Mouse (Mus musculus): ENCODE results near the gene Zg16.
"Not testable (repeated sequence)": the region's sequence is repeated elsewhere in the genome, so short reads cannot be mapped to it uniquely, and the experiment has no call there.

Zg16 gene

GRCm38 (mm10) chr7:127087278-127088010 lies at the start of gene Zg16:
Zg16 (minus strand) TSS chr7:127087328.
- DNase-seq (ENCODE audit: low read depth, low spot score): not testable (repeated sequence)

- no peak for DNase-seq (ENCODE audit: low read depth, low spot score)
Measured at GRCm38 (mm10) chr7:127136181-127137071, 49.3 kb upstream of the Zg16 start.

GRCm38 (mm10) chr7:127134821-127135447 lies 47.8 kb upstream of the Zg16 start:
- no peak for DNase-seq (ENCODE audit: low read depth, low spot score)

GRCm38 (mm10) chr7:127133125-127133524 lies 46.0 kb upstream of the Zg16 start:
- no peak for DNase-seq (ENCODE audit: low read depth, low spot score)

- DNase-seq (ENCODE audit: low read depth, low spot score): no peak
Measured at GRCm38 (mm10) chr7:127129638-127130037, 42.5 kb upstream of the Zg16 start.

- DNase-seq (ENCODE audit: low read depth, low spot score): no peak
Measured at GRCm38 (mm10) chr7:127121911-127122270, 34.8 kb upstream of the Zg16 start, which contains the start of gene Qprt. Qprt (minus strand) TSS chr7:127122226.

- no peak for DNase-seq (ENCODE audit: low read depth, low spot score)
Measured at GRCm38 (mm10) chr7:127121061-127121910, 34.2 kb upstream of the Zg16 start.

- no peak for DNase-seq (ENCODE audit: low read depth, low spot score)
Measured at GRCm38 (mm10) chr7:127118671-127119445, 31.7 kb upstream of the Zg16 start.

- DNase-seq (ENCODE audit: low read depth, low spot score): peak; percentile 28
Measured at GRCm38 (mm10) chr7:127117948-127118347, 30.8 kb upstream of the Zg16 start.

- no peak for DNase-seq (ENCODE audit: low read depth, low spot score)
Measured at GRCm38 (mm10) chr7:127116331-127116935, 29.3 kb upstream of the Zg16 start.

- DNase-seq (ENCODE audit: low read depth, low spot score): no peak
Measured at GRCm38 (mm10) chr7:127114920-127115319, 27.8 kb upstream of the Zg16 start.

GRCm38 (mm10) chr7:127113614-127114259 lies 26.6 kb upstream of the Zg16 start:
- no peak for DNase-seq (ENCODE audit: low read depth, low spot score)

GRCm38 (mm10) chr7:127112921-127113597 lies 25.9 kb upstream of the Zg16 start:
- no peak for DNase-seq (ENCODE audit: low read depth, low spot score)

GRCm38 (mm10) chr7:127112251-127112841 lies 25.2 kb upstream of the Zg16 start:
- DNase-seq (ENCODE audit: low read depth, low spot score): no peak

GRCm38 (mm10) chr7:127111461-127111860 lies 24.3 kb upstream of the Zg16 start:
- no peak for DNase-seq (ENCODE audit: low read depth, low spot score)

- DNase-seq (ENCODE audit: low read depth, low spot score): peak; percentile 86
Measured at GRCm38 (mm10) chr7:127110239-127111007, 23.3 kb upstream of the Zg16 start.

GRCm38 (mm10) chr7:127105551-127105950 lies 18.4 kb upstream of the Zg16 start:
- DNase-seq (ENCODE audit: low read depth, low spot score): no peak

Measured in forelimb bud, embryonic 11.5 days (tissue).